Mouse (Mus musculus) MEL (cell line): ENCODE results near the gene Dguok. TPM values are rescaled to one million over a fixed set of nuclear protein-coding genes. Genes with fewer than 3 reads are reported as not detected.

ENCODE experiments used
- DNase-seq: peaks from one replicate; pipeline ENCODE4 v3.0.0; 2011; ENCODE audit warnings: low read depth, low spot score
- H3K27ac ChIP-seq: 2 replicates; pipeline ENCODE4 v1.5.1; 2012; ENCODE audit warnings: low read depth, mild to moderate bottlenecking, control low read depth, low read length, moderate library complexity; ENCODE audit not compliant: control insufficient read depth
- H3K27me3 ChIP-seq, 2 experiments: fragments of 150-350 bp in 1 of 2; sonication (generic) in 1 of 2; 2 replicates each; pipeline ENCODE4 v1.6.1; 2012; ENCODE audit warnings: low read length in 2 of 2, mild to moderate bottlenecking in 2 of 2, improper control_type of control experiment in 1 of 2, moderate library complexity in 1 of 2; ENCODE audit not compliant: insufficient read depth in 2 of 2, control insufficient read depth in 1 of 2
- H3K36me3 ChIP-seq, 2 experiments: 2 replicates each; pipeline ENCODE4 v1.6.1; 2012 to 2014; ENCODE audit warnings: low read length in 2 of 2, improper control_type of control experiment in 1 of 2, inconsistent platforms in 1 of 2, mild to moderate bottlenecking in 1 of 2; ENCODE audit not compliant: insufficient read depth in 2 of 2, control insufficient read depth in 1 of 2
- H3K4me1 ChIP-seq, 2 experiments: fragments of 150-350 bp in 1 of 2; sonication (generic) in 1 of 2; 2 replicates each; pipeline ENCODE4 v1.6.1; 2012; ENCODE audit warnings: low read length in 2 of 2, improper control_type of control experiment in 1 of 2, mild to moderate bottlenecking in 1 of 2; ENCODE audit not compliant: insufficient read depth in 2 of 2, control insufficient read depth in 1 of 2
- H3K4me3 ChIP-seq, 2 experiments: fragments of 150-350 bp in 1 of 2; sonication (generic) in 1 of 2; 2 replicates each; pipeline ENCODE4 v1.5.1; 2012; ENCODE audit warnings: low read depth in 2 of 2, low read length in 2 of 2, mild to moderate bottlenecking in 2 of 2, moderate library complexity in 2 of 2, control low read depth in 1 of 2, improper control_type of control experiment in 1 of 2; ENCODE audit not compliant: control insufficient read depth in 1 of 2, insufficient read depth in 1 of 2
- H3K79me2 ChIP-seq: 2 replicates; pipeline ENCODE4 v1.6.1; 2012; ENCODE audit warnings: mild to moderate bottlenecking, low read length, moderate library complexity; ENCODE audit not compliant: control insufficient read depth, poor library complexity, insufficient read depth
- H3K9ac ChIP-seq: 2 replicates; pipeline ENCODE4 v1.6.1; 2012; ENCODE audit warnings: low read depth, mild to moderate bottlenecking, control low read depth, low read length, moderate library complexity; ENCODE audit not compliant: control insufficient read depth, poor library complexity, severe bottlenecking
- H3K9me3 ChIP-seq: fragments of 150-350 bp; sonication (generic); replicated peaks from 2 replicates; pipeline ENCODE4 v1.6.1; 2012; ENCODE audit warnings: mild to moderate bottlenecking, low read length, improper control_type of control experiment, moderate library complexity; ENCODE audit not compliant: insufficient read depth
- BHLHE40 ChIP-seq: IDR thresholded peaks from 2 replicates; pipeline ENCODE4 v1.6.1; 2012; ENCODE audit warnings: low read depth, mild to moderate bottlenecking, inconsistent platforms, low read length, improper control_type of control experiment, borderline replicate concordance
- CHD2 ChIP-seq: IDR thresholded peaks from 2 replicates; pipeline ENCODE4 v1.6.1; 2011; ENCODE audit warnings: low read length, improper control_type of control experiment
- ETS1 ChIP-seq: IDR thresholded peaks from 2 replicates; pipeline ENCODE4 v1.6.1; 2012; ENCODE audit warnings: low read depth, mild to moderate bottlenecking, inconsistent platforms, low read length, improper control_type of control experiment, moderate library complexity
- MAX ChIP-seq: IDR thresholded peaks from 2 replicates; pipeline ENCODE4 v1.6.1; 2011; ENCODE audit warnings: low read length, improper control_type of control experiment
- MYB ChIP-seq: IDR thresholded peaks from 2 replicates; pipeline ENCODE4 v1.6.1; 2011; ENCODE audit warnings: mild to moderate bottlenecking, low read depth, low read length, improper control_type of control experiment
- POLR2AphosphoS2 ChIP-seq: IDR thresholded peaks from 2 replicates; pipeline ENCODE4 v1.6.1; 2011; ENCODE audit warnings: low read length, improper control_type of control experiment
- SIN3A ChIP-seq: IDR thresholded peaks from 2 replicates; pipeline ENCODE4 v1.6.1; 2012; ENCODE audit warnings: low read length, improper control_type of control experiment, inconsistent platforms
- SMC3 ChIP-seq: IDR thresholded peaks from 2 replicates; pipeline ENCODE4 v1.6.1; 2011; ENCODE audit warnings: low read depth, low read length, improper control_type of control experiment
- TCF12 ChIP-seq: IDR thresholded peaks from 2 replicates; pipeline ENCODE4 v1.6.1; 2014; ENCODE audit warnings: low read depth, mild to moderate bottlenecking, inconsistent platforms, low read length, improper control_type of control experiment, moderate library complexity
- UBTF ChIP-seq: IDR thresholded peaks from 2 replicates; pipeline ENCODE4 v1.6.1; 2012; ENCODE audit warnings: low read depth, mild to moderate bottlenecking, inconsistent platforms, low read length, improper control_type of control experiment, moderate library complexity, borderline replicate concordance; ENCODE audit not compliant: insufficient read depth
- ZC3H11A ChIP-seq: IDR thresholded peaks from 2 replicates; pipeline ENCODE4 v1.6.1; 2012; ENCODE audit warnings: low read depth, mild to moderate bottlenecking, inconsistent platforms, low read length, improper control_type of control experiment
- polyA plus RNA-seq, 2 experiments: library from polyadenylated mRNA; stranded (reverse) in 1 of 2; unstranded in 1 of 2; fragments of >175 nt in 1 of 2; fragments of >200 nt in 1 of 2; gene quantifications; 2 replicates each; pipeline versions ENCODE4 v1.2.1 to v1.2.4; 2012; ENCODE audit warnings: low replicate concordance in 2 of 2, low read depth in 1 of 2; ENCODE audit not compliant: insufficient read length in 2 of 2, insufficient read depth in 1 of 2, missing spikeins in 1 of 2
- total RNA-seq: library from RNA; depleted of rRNA; stranded (reverse); fragments of 300-350 nt; gene quantifications from 2 replicates; pipeline ENCODE4 v1.2.3, GENCODE M21; 2012

The Dguok gene
- total and polyA plus RNA-seq, 3 experiments = 13.4 to 21.0 TPM; not detected in 1

GRCm38 (mm10) chr6:83439781-83440180 is 67.0 kb downstream of the Dguok start:
- Histone ChIP-seq H3K9ac (no peak overlapping the region), H3K27me3 (no peaks in the 10 kb centered on the region), H3K36me3 (peaks cover 3 to 26% of the 10 kb centered on the region in 2 experiments), H3K27ac (0 out of 2 replicates have a peak overlapping the region, but pooled peaks have one; percentile 12), H3K9me3 (no peaks in the 10 kb centered on the region), H3K4me3 (no peak overlapping the region), H3K79me2 (peaks cover 15% of the 10 kb centered on the region; the same call in 1 of the 2 replicates), H3K4me1 (peaks cover 5 to 32% of the 10 kb centered on the region in 2 experiments)
- DNase-seq = no peak
- TF ChIP-seq TCF12 = no peak
- TF ChIP-seq CHD2 = no peak
- TF ChIP-seq ETS1 = no peak
- no peak for TF ChIP-seq SMC3
- no peak for TF ChIP-seq POLR2AphosphoS2
- TF ChIP-seq, all 39 proteins: peak for 0

GRCm38 (mm10) chr6:83439119-83439767 is 67.5 kb downstream of the Dguok start:
- no peaks in the 10 kb centered on the region for H3K9me3 ChIP-seq
- peaks cover 5 to 30% of the 10 kb centered on the region in 2 experiments for H3K4me1 ChIP-seq
- H3K79me2 ChIP-seq = peaks cover 12% of the 10 kb centered on the region; the same call in 1 of the 2 replicates
- DNase-seq = no peak
- no peaks in the 10 kb centered on the region for H3K27me3 ChIP-seq
- H3K4me3 ChIP-seq = no peak overlapping the region
- no peak overlapping the region for H3K27ac ChIP-seq
- H3K9ac ChIP-seq = no peak overlapping the region
- TF ChIP-seq ZC3H11A (no peak), SIN3A (no peak), MAX (no peak), BHLHE40 (no peak), UBTF (no peak), MYB (no peak)
- peaks cover 3 to 24% of the 10 kb centered on the region in 2 experiments; a peak in 3 of 4 replicates for H3K36me3 ChIP-seq

GRCm38 (mm10) chr6:83438584-83438983 is 68.2 kb downstream of the Dguok start:
- Histone ChIP-seq H3K4me1 (peaks cover 5 to 27% of the 10 kb centered on the region in 2 experiments), H3K9ac (no peak overlapping the region), H3K9me3 (no peaks in the 10 kb centered on the region), H3K79me2 (peaks cover 7% of the 10 kb centered on the region), H3K36me3 (peaks cover 3 to 19% of the 10 kb centered on the region in 2 experiments; a peak in 3 of 4 replicates), H3K4me3 (no peak overlapping the region), H3K27me3 (no peaks in the 10 kb centered on the region), H3K27ac (no peak overlapping the region)
- TF ChIP-seq MAX (no peak), SIN3A (no peak), CHD2 (no peak)
- no peak for DNase-seq
